Mouse (Mus musculus) 3134 (cell line): Measurements from ENCODE around the gene Sepsecs.

Source experiments
- DNase-seq: peaks from one replicate; pipeline ENCODE4 v3.0.0-alpha.2; 2011; ENCODE audit warnings: low spot score; ENCODE audit not compliant: insufficient read length; ENCODE audit errors: extremely low read depth

The Sepsecs gene

GRCm38 (mm10) chr5:52643947-52644840, 25.3 kb downstream of the Sepsecs start:
- DNase-seq = no peak

- DNase-seq = no peak
These were observed 27.8 kb downstream of the Sepsecs start for GRCm38 (mm10) chr5:52641736-52642135.

- DNase-seq = no peak
These were observed 30.6 kb downstream of the Sepsecs start for GRCm38 (mm10) chr5:52638916-52639315.

GRCm38 (mm10) chr5:52638006-52638405, 31.5 kb downstream of the Sepsecs start:
- DNase-seq = no peak

GRCm38 (mm10) chr5:52636923-52637322, 32.6 kb downstream of the Sepsecs start:
- no peak for DNase-seq

- DNase-seq = no peak
These were observed 33.3 kb downstream of the Sepsecs start for GRCm38 (mm10) chr5:52636025-52636755.

GRCm38 (mm10) chr5:52634017-52634416, 35.5 kb downstream of the Sepsecs start:
- no peak for DNase-seq

GRCm38 (mm10) chr5:52630541-52630940, 39.0 kb downstream of the Sepsecs start:
- DNase-seq = no peak

GRCm38 (mm10) chr5:52629214-52629613, 40.3 kb downstream of the Sepsecs start:
- no peak for DNase-seq

GRCm38 (mm10) chr5:52628783-52629182, 40.7 kb downstream of the Sepsecs start:
- DNase-seq = no peak

- DNase-seq = no peak
These were observed 41.8 kb downstream of the Sepsecs start for GRCm38 (mm10) chr5:52627713-52628112.

GRCm38 (mm10) chr5:52626092-52626491, 43.4 kb downstream of the Sepsecs start:
- DNase-seq = no peak

GRCm38 (mm10) chr5:52624956-52625355, 44.6 kb downstream of the Sepsecs start:
- DNase-seq = no peak

GRCm38 (mm10) chr5:52623099-52623498, 46.4 kb downstream of the Sepsecs start:
- DNase-seq = no peak

GRCm38 (mm10) chr5:52618348-52619270, 50.9 kb downstream of the Sepsecs start:
- DNase-seq = no peak

GRCm38 (mm10) chr5:52617711-52618347, 51.7 kb downstream of the Sepsecs start:
- DNase-seq = no peak

- DNase-seq = peak; percentile 60
These were observed 53.0 kb downstream of the Sepsecs start for GRCm38 (mm10) chr5:52616549-52616948.

GRCm38 (mm10) chr5:52615421-52615820, 54.1 kb downstream of the Sepsecs start:
- no peak for DNase-seq

GRCm38 (mm10) chr5:52614686-52615085, 54.8 kb downstream of the Sepsecs start:
- no peak for DNase-seq

- no peak for DNase-seq
These were observed 56.7 kb downstream of the Sepsecs start for GRCm38 (mm10) chr5:52612776-52613175.
